Mouse (Mus musculus) bone marrow, adult 2 months (tissue): ENCODE data around the gene Dcaf4.

Experiments
- CTCF ChIP-seq: fragments of 200-500 bp; IDR thresholded peaks from 2 replicates; pipeline ENCODE4 v1.5.1; 2011; ENCODE audit warnings: low read length, control low read depth; ENCODE audit not compliant: control insufficient read depth, insufficient read depth
- POLR2A ChIP-seq: fragments of 200-500 bp; IDR thresholded peaks from 2 replicates; pipeline ENCODE4 v1.6.1; 2011; ENCODE audit warnings: low read depth, mild to moderate bottlenecking, control low read depth, low read length, borderline replicate concordance; ENCODE audit not compliant: control insufficient read depth

DNA sequence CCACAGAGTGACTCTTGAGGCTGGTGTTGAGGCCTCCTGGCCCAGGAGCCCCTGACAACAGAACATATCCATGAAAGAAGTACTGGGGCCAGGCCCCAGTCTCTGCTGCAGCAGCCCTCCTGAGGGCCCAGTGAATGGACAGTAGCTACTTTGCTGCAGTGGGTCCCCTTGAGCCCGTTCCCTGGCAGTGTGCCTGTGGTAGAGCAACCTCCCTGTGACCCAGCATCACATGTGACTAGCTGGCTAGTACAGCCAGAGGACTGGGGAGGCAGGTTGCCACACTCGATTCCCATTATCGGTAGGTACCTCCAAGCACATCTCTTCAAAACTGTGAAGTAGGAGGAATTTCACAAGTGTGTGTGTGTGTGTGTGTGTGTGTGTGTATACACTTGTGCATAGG is 12.7 kb downstream of the Dcaf4 start:
- no peak for TF ChIP-seq POLR2A
- no peak for TF ChIP-seq CTCF
